Mouse (Mus musculus): Measurements from ENCODE around the gene Ppp1r15b.

Ppp1r15b gene

DNA sequence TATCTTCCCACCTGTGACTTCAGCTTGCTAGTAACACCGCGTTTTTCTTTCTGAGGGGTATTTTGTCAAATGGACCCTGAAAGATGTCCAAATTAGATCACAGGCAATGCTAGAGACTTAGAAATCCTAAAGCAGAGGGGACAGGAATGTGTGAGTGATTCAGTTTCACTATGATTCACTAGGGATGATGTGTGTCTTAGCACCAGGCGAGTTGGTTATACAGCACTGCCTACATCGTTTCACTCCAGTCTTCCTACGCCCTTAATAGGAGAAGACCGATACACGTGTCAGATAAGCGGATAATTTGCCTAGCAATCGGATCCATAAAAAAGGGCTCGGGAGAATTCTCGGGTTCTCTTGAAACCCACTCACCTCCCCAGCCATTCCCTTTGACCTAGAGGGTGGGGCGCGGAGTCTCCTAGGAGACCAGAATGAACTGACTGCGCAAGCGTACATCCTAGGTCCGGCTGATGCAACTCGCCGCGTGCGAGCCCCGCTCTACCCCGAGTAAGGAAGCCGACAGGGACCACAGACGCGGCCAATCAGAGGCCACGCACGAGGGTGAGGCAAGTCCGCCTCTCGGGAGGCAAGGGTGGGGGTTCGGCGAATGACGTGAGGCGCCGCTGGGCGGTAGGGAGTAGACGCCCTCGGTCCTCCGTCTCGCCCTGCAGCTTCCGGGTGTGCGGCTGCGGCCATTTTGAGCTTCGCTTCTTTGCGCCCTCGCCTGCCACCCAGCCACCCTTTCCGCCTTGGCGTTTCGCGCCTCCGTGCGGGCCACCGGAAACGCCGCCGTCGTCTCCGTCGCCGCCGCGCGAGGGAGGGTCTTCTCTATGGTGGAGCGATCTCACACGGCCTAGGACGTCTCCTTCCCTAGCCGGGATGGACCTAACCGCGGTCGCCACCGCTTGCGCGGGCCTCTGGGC is at the start of gene Ppp1r15b:
Ppp1r15b (plus strand) TSS at position 506 of the 923 bp plus-strand sequence.
- in situ Hi-C loops (cut with MboI; ENCODE audit: low pct_unique_long_range_greater_than_20kb in 1 of 2, low sequenced_read_pairs in 2 of 2, unreplicated experiment in 1 of 2), result no loop called here

- in situ Hi-C loops (cut with MboI; ENCODE audit: low pct_unique_long_range_greater_than_20kb in 1 of 2, low sequenced_read_pairs in 2 of 2, unreplicated experiment in 1 of 2), result no loop called here
Observed at GRCm38 (mm10) chr1:133083003-133083546, 47.9 kb upstream of the Ppp1r15b start.

GRCm38 (mm10) chr1:133083942-133084625 is 46.9 kb upstream of the Ppp1r15b start:
- in situ Hi-C loops (cut with MboI; ENCODE audit: low pct_unique_long_range_greater_than_20kb in 1 of 2, low sequenced_read_pairs in 2 of 2, unreplicated experiment in 1 of 2), result no loop called here

DNA sequence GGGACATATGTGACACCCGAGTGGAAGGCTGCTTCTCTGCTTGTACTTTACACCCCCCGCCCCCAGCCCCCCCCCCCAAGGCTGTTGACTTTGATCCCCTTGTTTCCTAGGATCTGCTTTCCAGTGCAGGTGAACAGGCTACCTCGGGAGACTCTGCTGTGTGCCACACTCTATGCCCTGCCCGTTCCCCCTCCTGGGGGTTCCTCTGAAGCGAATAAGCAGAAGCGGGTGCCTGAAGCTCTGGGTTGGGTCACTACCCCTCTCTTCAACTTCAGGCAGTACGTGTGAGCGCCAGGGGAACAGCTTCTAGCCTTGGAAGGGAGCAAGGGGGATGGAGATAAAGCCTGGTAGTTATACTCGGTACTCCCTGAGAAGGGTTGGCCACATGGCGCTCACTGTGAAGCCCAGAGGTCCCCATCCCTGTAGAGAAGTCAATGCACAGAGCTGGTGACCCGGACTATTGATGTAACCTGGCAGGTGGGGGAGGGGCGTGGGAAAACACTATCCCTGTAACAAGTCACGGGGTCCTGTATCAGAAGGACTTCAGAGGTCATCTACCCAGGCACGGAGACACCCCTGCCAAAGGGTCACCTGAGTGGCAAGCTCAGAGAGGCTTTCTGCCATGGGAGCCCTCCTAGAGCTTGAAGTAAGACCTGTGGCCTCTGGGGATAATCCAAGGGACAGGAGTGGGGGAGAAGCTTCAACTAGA is 46.1 kb upstream of the Ppp1r15b start:
- in situ Hi-C loops (cut with MboI; ENCODE audit: low pct_unique_long_range_greater_than_20kb in 1 of 2, low sequenced_read_pairs in 2 of 2, unreplicated experiment in 1 of 2), result loop anchor here (5.0 kb wide), 2 partner anchors 33 to 38 kb away; partner anchors contain the start of gene Pik3c2b (in 1 of the 2)

GRCm38 (mm10) chr1:133085417-133085742 is 45.6 kb upstream of the Ppp1r15b start:
- in situ Hi-C loops (cut with MboI; ENCODE audit: low pct_unique_long_range_greater_than_20kb in 1 of 2, low sequenced_read_pairs in 2 of 2, unreplicated experiment in 1 of 2), result loop anchor here (5.0 kb wide), 2 partner anchors 33 to 38 kb away; partner anchors contain the start of gene Pik3c2b (in 1 of the 2)

- in situ Hi-C loops (cut with MboI; ENCODE audit: low pct_unique_long_range_greater_than_20kb in 1 of 2, low sequenced_read_pairs in 2 of 2, unreplicated experiment in 1 of 2), result loop anchor here (5.0 kb wide), 2 partner anchors 35 to 40 kb away; partner anchors contain the start of gene Pik3c2b (in 1 of the 2)
Observed at GRCm38 (mm10) chr1:133086804-133087203, 44.1 kb upstream of the Ppp1r15b start.

DNA sequence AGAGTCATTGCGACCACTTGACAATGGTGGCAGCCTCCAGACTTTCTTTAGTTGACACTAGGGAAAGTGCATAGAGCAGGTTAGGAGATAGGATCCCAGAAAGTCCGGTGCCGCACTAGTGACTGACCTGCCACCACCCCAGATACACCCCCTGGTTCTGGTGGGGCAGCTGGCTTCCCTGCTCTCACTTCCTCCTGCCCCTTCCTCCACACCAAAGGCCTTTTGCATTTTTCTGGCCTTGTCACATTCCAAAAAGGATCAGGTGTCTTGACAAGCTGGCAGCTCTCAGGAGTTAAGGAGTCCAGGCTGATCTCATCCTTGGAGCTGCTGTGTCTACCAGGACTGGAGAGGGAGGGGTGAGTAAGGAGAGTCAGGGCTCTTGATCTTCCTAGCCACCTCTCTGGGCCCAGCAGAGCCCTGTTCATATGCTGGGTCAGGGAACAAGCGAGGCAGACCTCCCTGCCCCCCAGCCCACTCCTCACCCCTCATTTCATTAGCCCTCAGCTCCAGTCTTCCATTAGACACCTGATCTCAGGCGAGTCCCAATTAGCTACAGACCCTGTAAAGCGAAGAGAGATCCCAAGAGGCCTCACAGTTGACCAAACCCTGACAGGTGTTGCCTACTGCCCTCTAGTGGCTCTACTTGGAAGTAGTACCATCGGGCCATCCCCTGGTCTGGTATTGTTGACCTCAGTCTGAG is 43.6 kb upstream of the Ppp1r15b start:
- in situ Hi-C loops (cut with MboI; ENCODE audit: low pct_unique_long_range_greater_than_20kb in 1 of 2, low sequenced_read_pairs in 2 of 2, unreplicated experiment in 1 of 2), result loop anchor here (5.0 kb wide), 2 partner anchors 35 to 40 kb away; partner anchors contain the start of gene Pik3c2b (in 1 of the 2)

DNA sequence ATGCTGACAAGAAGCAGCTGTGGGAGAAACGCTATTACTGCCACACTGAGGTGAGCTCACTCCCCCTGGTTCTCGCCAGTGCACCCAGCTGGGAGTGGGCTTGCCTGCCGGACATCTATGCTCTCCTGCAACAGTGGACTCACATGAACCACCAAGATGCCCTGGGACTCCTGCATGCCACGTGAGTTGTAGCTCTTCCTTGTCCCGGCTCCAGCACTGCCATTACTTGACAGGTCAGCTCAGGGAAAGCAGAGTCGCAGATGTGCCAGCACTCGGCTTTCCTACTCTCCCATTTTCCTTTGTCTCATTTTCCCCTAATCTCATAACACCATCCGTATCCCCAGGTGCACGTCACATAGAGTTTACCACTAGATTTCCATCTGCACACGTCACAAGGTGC is 42.7 kb upstream of the Ppp1r15b start:
- in situ Hi-C loops (cut with MboI; ENCODE audit: low pct_unique_long_range_greater_than_20kb in 1 of 2, low sequenced_read_pairs in 2 of 2, unreplicated experiment in 1 of 2), result loop anchor here (5.0 kb wide), 2 partner anchors 36 to 41 kb away; partner anchors contain the start of gene Pik3c2b (in 1 of the 2)

GRCm38 (mm10) chr1:133089415-133089814 is 41.5 kb upstream of the Ppp1r15b start:
- in situ Hi-C loops (cut with MboI; ENCODE audit: low pct_unique_long_range_greater_than_20kb in 1 of 2, low sequenced_read_pairs in 2 of 2, unreplicated experiment in 1 of 2), result loop anchor here (5.0 kb wide), 2 partner anchors 37 to 42 kb away; partner anchors contain the start of gene Pik3c2b (in 1 of the 2)

GRCm38 (mm10) chr1:133090641-133091040 is 40.3 kb upstream of the Ppp1r15b start:
- in situ Hi-C loops (cut with MboI; ENCODE audit: low pct_unique_long_range_greater_than_20kb in 1 of 2, low sequenced_read_pairs in 2 of 2, unreplicated experiment in 1 of 2), result no loop called here

DNA sequence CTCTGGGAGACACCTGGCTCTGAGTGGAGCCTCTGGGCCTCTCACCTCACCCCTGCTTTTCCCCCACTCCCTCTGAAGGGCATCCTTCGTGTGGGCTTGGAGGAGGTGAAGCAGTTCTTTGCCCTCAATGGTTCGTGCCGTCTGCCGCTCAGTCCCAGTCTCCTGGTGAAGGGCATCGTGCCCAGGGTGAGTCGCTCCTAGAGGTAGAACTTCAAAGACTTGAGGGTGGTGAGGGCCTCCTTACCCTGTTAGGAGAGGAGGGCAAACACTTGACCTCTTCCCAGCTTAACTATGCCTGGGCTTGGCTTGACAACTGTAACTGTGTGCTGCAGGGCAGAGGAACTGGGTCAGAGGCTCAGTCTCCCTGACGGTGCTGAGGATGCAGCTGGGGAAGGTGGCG is 39.5 kb upstream of the Ppp1r15b start:
- in situ Hi-C loops (cut with MboI; ENCODE audit: low pct_unique_long_range_greater_than_20kb in 1 of 2, low sequenced_read_pairs in 2 of 2, unreplicated experiment in 1 of 2), result no loop called here

- in situ Hi-C loops (cut with MboI; ENCODE audit: low pct_unique_long_range_greater_than_20kb in 1 of 2, low sequenced_read_pairs in 2 of 2, unreplicated experiment in 1 of 2), result no loop called here
Observed at GRCm38 (mm10) chr1:133093719-133094118, 37.2 kb upstream of the Ppp1r15b start.

GRCm38 (mm10) chr1:133100980-133101798 is 29.8 kb upstream of the Ppp1r15b start:
- in situ Hi-C loops (cut with MboI; ENCODE audit: low pct_unique_long_range_greater_than_20kb in 1 of 2, low sequenced_read_pairs in 2 of 2, unreplicated experiment in 1 of 2), result no loop called here

GRCm38 (mm10) chr1:133102108-133102507 is 28.8 kb upstream of the Ppp1r15b start:
- in situ Hi-C loops (cut with MboI; ENCODE audit: low pct_unique_long_range_greater_than_20kb in 1 of 2, low sequenced_read_pairs in 2 of 2, unreplicated experiment in 1 of 2), result no loop called here

DNA sequence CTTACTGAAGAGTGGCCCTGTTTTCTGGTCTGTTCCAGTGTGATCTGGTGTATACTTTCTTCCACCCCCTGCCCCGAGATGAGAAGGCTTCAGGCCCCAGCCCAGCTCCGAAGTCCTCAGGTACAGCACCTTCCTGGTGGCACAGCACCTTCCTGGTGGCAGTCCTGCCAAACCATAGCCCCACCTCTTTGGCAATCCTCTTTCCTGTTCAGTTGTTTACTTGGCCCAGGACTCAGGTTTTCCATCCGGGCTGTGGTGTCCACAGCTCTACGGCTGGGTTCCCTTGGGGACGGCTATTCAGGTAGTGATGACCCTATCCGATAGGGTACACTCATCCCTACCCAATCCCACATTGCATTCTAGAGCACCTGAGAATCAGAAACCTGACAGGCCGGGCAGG is 27.6 kb upstream of the Ppp1r15b start:
- in situ Hi-C loops (cut with MboI; ENCODE audit: low pct_unique_long_range_greater_than_20kb in 1 of 2, low sequenced_read_pairs in 2 of 2, unreplicated experiment in 1 of 2), result no loop called here

GRCm38 (mm10) chr1:133103871-133104270 is 27.1 kb upstream of the Ppp1r15b start:
- in situ Hi-C loops (cut with MboI; ENCODE audit: low pct_unique_long_range_greater_than_20kb in 1 of 2, low sequenced_read_pairs in 2 of 2, unreplicated experiment in 1 of 2), result no loop called here

- in situ Hi-C loops (cut with MboI; ENCODE audit: low pct_unique_long_range_greater_than_20kb in 1 of 2, low sequenced_read_pairs in 2 of 2, unreplicated experiment in 1 of 2), result no loop called here
Observed at GRCm38 (mm10) chr1:133116108-133116507, 14.8 kb upstream of the Ppp1r15b start.
